Mouse (Mus musculus): ENCODE measurements at regions not wholly inside any gene's neighbourhood (a gene's known extent, or its start where the extent isn't known, plus 50 kb on each side); places are given as distances from the start of the nearest gene placed in this dataset.

GRCm38 (mm10) chr7:117278388-117278961 is 102.3 kb upstream of the Xylt1 start:
- Histone ChIP-seq H3K4me3 (ENCODE audit: low read length) (no peak overlapping the region), H3K9me3 (ENCODE audit: control insufficient read depth, low read length) (no peaks in the 10 kb centered on the region), H3K9ac (ENCODE audit: low read length) (no peak overlapping the region), H3K27me3 (ENCODE audit: control insufficient read depth, insufficient read depth, low read depth, low read length) (no peaks in the 10 kb centered on the region), H3K27ac (ENCODE audit: low read length) (no peak overlapping the region), H3K4me2 (ENCODE audit: low read depth, low read length) (no peak overlapping the region), H3K4me1 (replicated peaks; ENCODE audit: control insufficient read depth, insufficient read depth, low read length) (no peaks in the 10 kb centered on the region), H3K36me3 (ENCODE audit: control insufficient read depth, insufficient read depth, low read length) (no peaks in the 10 kb centered on the region)
- 53% methylated on average over 6 of the region's 6 CpGs for WGBS
- ATAC-seq (ENCODE audit: low read depth), result no peak

GRCm38 (mm10) chr7:117282194-117282593 is 98.6 kb upstream of the Xylt1 start:
- H3K4me1 ChIP-seq (replicated peaks; ENCODE audit: control insufficient read depth, insufficient read depth, low read length), result 0 out of 2 replicates have a peak, but pooled peaks cover 2% of the 10 kb centered on the region
- WGBS, result 50% methylated on average over 1 of the region's 1 CpGs
- H3K9me3 ChIP-seq (ENCODE audit: control insufficient read depth, low read length), result no peaks in the 10 kb centered on the region
- no peak overlapping the region for H3K4me2 ChIP-seq (ENCODE audit: low read depth, low read length)
- H3K36me3 ChIP-seq (ENCODE audit: control insufficient read depth, insufficient read depth, low read length), result no peaks in the 10 kb centered on the region
- H3K9ac ChIP-seq (ENCODE audit: low read length), result no peak overlapping the region
- H3K27me3 ChIP-seq (ENCODE audit: control insufficient read depth, insufficient read depth, low read depth, low read length), result no peaks in the 10 kb centered on the region
- ATAC-seq (ENCODE audit: low read depth), result no peak
- H3K4me3 ChIP-seq (ENCODE audit: low read length), result no peak overlapping the region
- H3K27ac ChIP-seq (ENCODE audit: low read length), result no peak overlapping the region

- Histone ChIP-seq H3K4me1 (replicated peaks; ENCODE audit: control insufficient read depth, insufficient read depth, low read length) (0 out of 2 replicates have a peak, but pooled peaks cover 2% of the 10 kb centered on the region), H3K27me3 (ENCODE audit: control insufficient read depth, insufficient read depth, low read depth, low read length) (no peaks in the 10 kb centered on the region), H3K9me3 (ENCODE audit: control insufficient read depth, low read length) (no peaks in the 10 kb centered on the region), H3K27ac (ENCODE audit: low read length) (no peak overlapping the region), H3K9ac (ENCODE audit: low read length) (no peak overlapping the region), H3K36me3 (ENCODE audit: control insufficient read depth, insufficient read depth, low read length) (no peaks in the 10 kb centered on the region), H3K4me2 (ENCODE audit: low read depth, low read length) (no peak overlapping the region), H3K4me3 (ENCODE audit: low read length) (no peak overlapping the region)
- 73% methylated on average over 3 of the region's 3 CpGs for WGBS
- no peak for ATAC-seq (ENCODE audit: low read depth)
Measured at GRCm38 (mm10) chr7:117285206-117285605, 95.6 kb upstream of the Xylt1 start.

- H3K36me3 ChIP-seq (ENCODE audit: control insufficient read depth, insufficient read depth, low read length), result no peaks in the 10 kb centered on the region
- WGBS, result 41% methylated on average over 5 of the region's 5 CpGs
- no peak overlapping the region for H3K4me3 ChIP-seq (ENCODE audit: low read length)
- no peaks in the 10 kb centered on the region for H3K27me3 ChIP-seq (ENCODE audit: control insufficient read depth, insufficient read depth, low read depth, low read length)
- H3K9ac ChIP-seq (ENCODE audit: low read length), result no peak overlapping the region
- H3K27ac ChIP-seq (ENCODE audit: low read length), result no peak overlapping the region
- peak; percentile 57; the same call in 1 of the 2 replicates for ATAC-seq (ENCODE audit: low read depth)
- 0 out of 2 replicates have a peak, but pooled peaks cover 2% of the 10 kb centered on the region for H3K4me1 ChIP-seq (replicated peaks; ENCODE audit: control insufficient read depth, insufficient read depth, low read length)
- H3K4me2 ChIP-seq (ENCODE audit: low read depth, low read length), result no peak overlapping the region
- no peaks in the 10 kb centered on the region for H3K9me3 ChIP-seq (ENCODE audit: control insufficient read depth, low read length)
Measured at GRCm38 (mm10) chr7:117285985-117286384, 94.8 kb upstream of the Xylt1 start.

GRCm38 (mm10) chr7:117303705-117304104 is 77.1 kb upstream of the Xylt1 start:
- Histone ChIP-seq H3K4me1 (replicated peaks; ENCODE audit: control insufficient read depth, insufficient read depth, low read length) (no peaks in the 10 kb centered on the region), H3K9ac (ENCODE audit: low read length) (no peak overlapping the region), H3K4me2 (ENCODE audit: low read depth, low read length) (no peak overlapping the region), H3K9me3 (ENCODE audit: control insufficient read depth, low read length) (no peaks in the 10 kb centered on the region), H3K27ac (ENCODE audit: low read length) (no peak overlapping the region), H3K27me3 (ENCODE audit: control insufficient read depth, insufficient read depth, low read depth, low read length) (no peaks in the 10 kb centered on the region), H3K4me3 (ENCODE audit: low read length) (no peak overlapping the region), H3K36me3 (ENCODE audit: control insufficient read depth, insufficient read depth, low read length) (no peaks in the 10 kb centered on the region)
- WGBS, result 34% methylated on average over 2 of the region's 2 CpGs
- 0 out of 2 replicates have a peak, but pooled peaks have one; percentile 7 for ATAC-seq (ENCODE audit: low read depth)

- Histone ChIP-seq H3K9me3 (ENCODE audit: control insufficient read depth, low read length) (no peaks in the 10 kb centered on the region), H3K9ac (ENCODE audit: low read length) (no peak overlapping the region), H3K27ac (ENCODE audit: low read length) (no peak overlapping the region), H3K4me3 (ENCODE audit: low read length) (no peak overlapping the region), H3K4me1 (replicated peaks; ENCODE audit: control insufficient read depth, insufficient read depth, low read length) (no peaks in the 10 kb centered on the region), H3K27me3 (ENCODE audit: control insufficient read depth, insufficient read depth, low read depth, low read length) (no peaks in the 10 kb centered on the region), H3K36me3 (ENCODE audit: control insufficient read depth, insufficient read depth, low read length) (no peaks in the 10 kb centered on the region), H3K4me2 (ENCODE audit: low read depth, low read length) (no peak overlapping the region)
- no peak for ATAC-seq (ENCODE audit: low read depth)
- 77% methylated on average over 2 of the region's 2 CpGs for WGBS
Measured at GRCm38 (mm10) chr7:117310586-117311200, 70.1 kb upstream of the Xylt1 start.

GRCm38 (mm10) chr7:117311316-117311715 is 69.5 kb upstream of the Xylt1 start:
- no peak overlapping the region for H3K4me3 ChIP-seq (ENCODE audit: low read length)
- no peaks in the 10 kb centered on the region for H3K27me3 ChIP-seq (ENCODE audit: control insufficient read depth, insufficient read depth, low read depth, low read length)
- no peaks in the 10 kb centered on the region for H3K36me3 ChIP-seq (ENCODE audit: control insufficient read depth, insufficient read depth, low read length)
- H3K4me1 ChIP-seq (replicated peaks; ENCODE audit: control insufficient read depth, insufficient read depth, low read length), result no peaks in the 10 kb centered on the region
- WGBS, result 61% methylated on average over 4 of the region's 4 CpGs
- H3K27ac ChIP-seq (ENCODE audit: low read length), result no peak overlapping the region
- no peaks in the 10 kb centered on the region for H3K9me3 ChIP-seq (ENCODE audit: control insufficient read depth, low read length)
- no peak for ATAC-seq (ENCODE audit: low read depth)
- no peak overlapping the region for H3K4me2 ChIP-seq (ENCODE audit: low read depth, low read length)
- H3K9ac ChIP-seq (ENCODE audit: low read length), result no peak overlapping the region

- Histone ChIP-seq H3K4me1 (replicated peaks; ENCODE audit: control insufficient read depth, insufficient read depth, low read length) (no peaks in the 10 kb centered on the region), H3K4me3 (ENCODE audit: low read length) (no peak overlapping the region), H3K9me3 (ENCODE audit: control insufficient read depth, low read length) (no peaks in the 10 kb centered on the region), H3K27ac (ENCODE audit: low read length) (no peak overlapping the region), H3K36me3 (ENCODE audit: control insufficient read depth, insufficient read depth, low read length) (no peaks in the 10 kb centered on the region), H3K4me2 (ENCODE audit: low read depth, low read length) (no peak overlapping the region), H3K27me3 (ENCODE audit: control insufficient read depth, insufficient read depth, low read depth, low read length) (no peaks in the 10 kb centered on the region), H3K9ac (ENCODE audit: low read length) (no peak overlapping the region)
- WGBS, result 75% methylated on average over 5 of the region's 5 CpGs
- no peak for ATAC-seq (ENCODE audit: low read depth)
Measured at GRCm38 (mm10) chr7:117316126-117316805, 64.5 kb upstream of the Xylt1 start.

GRCm38 (mm10) chr7:117317362-117317761 is 63.4 kb upstream of the Xylt1 start:
- Histone ChIP-seq H3K9me3 (ENCODE audit: control insufficient read depth, low read length) (no peaks in the 10 kb centered on the region; the same call in 1 of the 2 replicates), H3K4me3 (ENCODE audit: low read length) (no peak overlapping the region), H3K36me3 (ENCODE audit: control insufficient read depth, insufficient read depth, low read length) (no peaks in the 10 kb centered on the region), H3K27ac (ENCODE audit: low read length) (no peak overlapping the region), H3K9ac (ENCODE audit: low read length) (no peak overlapping the region), H3K4me1 (replicated peaks; ENCODE audit: control insufficient read depth, insufficient read depth, low read length) (no peaks in the 10 kb centered on the region), H3K27me3 (ENCODE audit: control insufficient read depth, insufficient read depth, low read depth, low read length) (no peaks in the 10 kb centered on the region), H3K4me2 (ENCODE audit: low read depth, low read length) (no peak overlapping the region)
- 58% methylated on average over 2 of the region's 2 CpGs for WGBS
- no peak for ATAC-seq (ENCODE audit: low read depth)

All from lung, embryonic 16.5 days (tissue).